Mouse (Mus musculus) heart, postnatal 14 days (tissue): Measurements from ENCODE around the gene Stpg2. TPM values are rescaled to one million over a fixed set of nuclear protein-coding genes. Genes with fewer than 3 reads are reported as not detected.
A peak's percentile ranks its signal among the peaks of the same experiment; 100 is the strongest.
"Not testable (repeated sequence)": the region's sequence is repeated elsewhere in the genome, so short reads cannot be mapped to it uniquely, and the experiment has no call there.

ENCODE experiments used
- DNase-seq, 2 experiments: peaks; one replicate each; pipeline ENCODE4 v3.0.0; 2021 to 2022
- intact Hi-C: fragments of 180-260 bp; cut with DNase I; formaldehyde crosslinking; loops from one replicate; pipeline ENCODE4 v1.15.1; 2025
- long read RNA-seq, 2 experiments: library from polyadenylated mRNA; stranded (forward); transcript quantifications; one replicate each; pipeline ENCODE4 v2.0.0; 2021
- total RNA-seq, 2 experiments: library from RNA; stranded (reverse); gene quantifications; 2 replicates each; pipeline ENCODE4 v1.2.3; 2021

The Stpg2 gene
- total RNA-seq: not detected
- long read RNA-seq, experiment 1: 0 reads
- long read RNA-seq, experiment 2: 0 reads

DNA sequence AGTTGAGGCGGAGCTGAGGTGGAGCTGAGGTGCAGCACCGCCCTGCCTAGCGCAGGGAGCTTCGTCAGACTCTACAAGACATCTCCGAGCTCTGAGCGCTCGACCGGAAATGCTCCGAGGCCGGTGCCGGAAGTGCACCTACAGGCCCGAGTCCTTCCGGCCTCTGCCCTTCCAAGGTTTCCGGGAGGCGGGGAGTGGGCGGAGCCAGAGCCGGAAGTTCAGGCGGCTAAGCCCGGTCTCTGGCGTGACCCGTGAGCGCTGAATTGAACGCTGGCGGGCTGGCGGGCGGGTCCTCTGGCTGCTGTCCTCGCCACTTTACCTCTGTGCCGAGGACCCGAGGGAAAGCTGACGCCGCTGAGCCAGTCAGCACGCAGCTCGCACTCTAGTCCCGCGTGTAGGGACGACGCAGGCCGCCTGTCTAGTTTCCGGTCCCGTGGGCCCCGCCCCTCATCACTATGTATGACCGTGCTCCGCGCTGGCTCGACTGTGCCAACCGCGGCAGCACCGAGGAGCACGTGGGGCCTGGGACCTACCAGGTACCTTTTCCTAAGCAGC is at the start of gene Stpg2:
Gene Stpg2 (plus strand): TSS at position 251 of the 555 bp plus-strand sequence.
- peak; percentile 84 to 91 for DNase-seq
- intact Hi-C loops: no loop called here

GRCm38 (mm10) chr3:139162146-139162545 is 43.3 kb upstream of the Stpg2 start:
- DNase-seq: peak in 1 of 2 experiments; percentile 7
- intact Hi-C loops: no loop called here

DNA sequence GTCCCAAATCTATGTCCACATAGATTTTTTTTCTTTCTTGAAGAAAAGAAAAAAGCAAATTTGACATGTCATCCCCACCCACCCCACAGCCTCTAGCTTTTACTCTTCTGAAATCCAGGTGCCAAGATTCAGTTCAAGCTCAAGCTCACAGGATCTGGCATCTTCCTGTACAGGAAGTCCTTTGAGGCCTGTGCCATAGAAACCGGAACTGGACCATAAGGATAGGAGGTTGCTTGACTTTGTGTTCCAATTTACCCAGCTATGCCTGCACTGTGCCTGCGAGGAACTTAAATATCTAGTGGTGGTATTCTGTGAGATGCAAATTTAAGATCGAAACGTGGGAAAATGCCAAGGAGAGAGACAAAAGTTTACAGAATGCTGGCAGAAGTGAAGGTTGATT is 42.8 kb upstream of the Stpg2 start:
- intact Hi-C loops: no loop called here
- DNase-seq: no peak

GRCm38 (mm10) chr3:139168510-139169269 is 36.8 kb upstream of the Stpg2 start:
- intact Hi-C loops: no loop called here
- DNase-seq: no peak

GRCm38 (mm10) chr3:139169740-139170139 is 35.8 kb upstream of the Stpg2 start:
- DNase-seq: no peak
- intact Hi-C loops: no loop called here

- intact Hi-C loops: no loop called here
- DNase-seq: no peak
These were observed 28.6 kb upstream of the Stpg2 start for GRCm38 (mm10) chr3:139176936-139177335.

DNA sequence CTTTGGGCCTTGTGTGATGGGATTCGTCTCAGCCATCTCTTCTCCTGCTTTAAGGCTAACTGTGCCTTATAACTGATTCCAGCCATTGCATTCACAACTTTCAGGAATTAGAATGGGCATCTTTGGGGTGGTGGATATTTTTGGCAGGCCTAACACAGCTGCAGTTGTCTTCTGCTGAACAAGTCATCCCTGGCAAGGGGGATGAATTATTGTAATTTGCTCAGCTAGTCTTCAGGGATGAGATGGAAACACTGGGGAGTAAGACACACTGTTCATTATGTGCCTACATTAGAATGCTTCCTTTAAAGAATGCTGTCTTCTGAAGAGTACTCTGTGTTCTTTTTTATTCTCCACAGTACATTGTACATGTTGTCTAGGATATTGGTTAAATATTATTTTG is 14.0 kb upstream of the Stpg2 start:
- intact Hi-C loops: no loop called here
- DNase-seq: no peak

- DNase-seq: no peak
- intact Hi-C loops: no loop called here
These were observed 11.6 kb upstream of the Stpg2 start for GRCm38 (mm10) chr3:139193917-139194316.

DNA sequence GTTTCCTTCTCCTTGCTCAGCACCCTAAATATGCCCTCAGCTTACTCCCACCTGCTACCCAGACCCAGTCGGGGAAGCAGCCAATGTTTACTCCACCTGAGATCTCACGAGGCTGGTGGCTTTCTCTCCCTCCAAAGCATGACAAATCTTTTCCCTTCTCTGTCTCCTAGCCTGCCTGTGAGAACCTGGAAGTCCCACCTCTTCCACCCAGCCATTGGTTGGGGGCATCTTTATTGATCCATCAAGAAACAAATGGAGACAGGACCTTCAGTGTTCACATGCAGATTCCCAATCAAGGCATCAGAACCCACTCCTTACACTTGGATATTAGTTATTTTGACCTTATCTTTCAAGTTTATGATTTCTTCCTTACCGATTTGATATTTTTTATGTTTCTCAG is 7.1 kb upstream of the Stpg2 start:
- DNase-seq: no peak
- intact Hi-C loops: no loop called here

DNA sequence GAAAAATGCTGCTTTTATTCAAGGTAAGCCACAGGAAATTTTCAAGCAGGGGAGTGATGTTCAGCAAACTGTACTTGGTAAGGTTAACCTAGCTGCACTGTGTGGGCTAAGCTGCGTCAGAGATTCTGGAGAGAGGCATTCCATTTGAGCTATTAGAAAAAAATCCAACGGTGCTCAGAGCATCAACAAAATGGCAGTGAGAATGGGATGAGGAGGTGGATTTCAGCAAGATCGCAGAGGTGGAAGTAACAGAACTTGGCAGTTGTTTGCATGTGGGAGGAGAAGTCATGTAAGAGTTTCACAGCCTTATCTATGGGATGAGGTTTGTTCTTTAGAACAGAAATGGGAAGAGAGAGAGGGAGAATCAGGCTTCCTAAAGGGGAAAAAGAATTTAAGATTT is 5.2 kb upstream of the Stpg2 start:
- no peak for DNase-seq
- intact Hi-C loops: no loop called here

GRCm38 (mm10) chr3:139216945-139217344 is 11.5 kb downstream of the Stpg2 start:
- intact Hi-C loops: no loop called here

DNA sequence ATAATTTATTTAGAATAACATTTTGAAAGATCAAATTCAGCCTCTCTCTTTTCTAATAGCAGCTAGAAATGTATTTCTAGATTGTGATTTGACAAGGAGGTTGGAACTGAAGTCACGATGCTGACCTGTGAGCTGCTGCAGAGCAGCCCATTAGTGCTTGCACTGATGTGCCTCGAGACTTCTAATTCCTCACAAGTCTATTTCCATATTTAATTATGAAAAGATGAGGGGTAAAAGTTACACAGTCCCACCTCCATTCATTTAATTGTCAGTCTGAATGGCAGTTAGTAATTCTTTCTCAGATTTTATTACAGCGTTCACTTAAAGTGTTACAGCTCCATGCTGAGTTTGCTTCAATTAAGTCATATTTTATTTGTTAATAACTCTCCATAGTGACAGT is 19.6 kb downstream of the Stpg2 start:
- DNase-seq: no peak
- intact Hi-C loops: no loop called here

More at GRCm38 (mm10) chr3:139216945-139217344, 11.5 kb downstream of the Stpg2 start:
- DNase-seq: no peak

- no peak for DNase-seq
- intact Hi-C loops: no loop called here
These were observed 21.3 kb downstream of the Stpg2 start for GRCm38 (mm10) chr3:139226811-139227210.

- intact Hi-C loops: no loop called here
- no peak for DNase-seq
These were observed 39.7 kb downstream of the Stpg2 start for GRCm38 (mm10) chr3:139245219-139245618.

- intact Hi-C loops: no loop called here
- DNase-seq: no peak
These were observed 41.0 kb downstream of the Stpg2 start for GRCm38 (mm10) chr3:139246508-139246907.

DNA sequence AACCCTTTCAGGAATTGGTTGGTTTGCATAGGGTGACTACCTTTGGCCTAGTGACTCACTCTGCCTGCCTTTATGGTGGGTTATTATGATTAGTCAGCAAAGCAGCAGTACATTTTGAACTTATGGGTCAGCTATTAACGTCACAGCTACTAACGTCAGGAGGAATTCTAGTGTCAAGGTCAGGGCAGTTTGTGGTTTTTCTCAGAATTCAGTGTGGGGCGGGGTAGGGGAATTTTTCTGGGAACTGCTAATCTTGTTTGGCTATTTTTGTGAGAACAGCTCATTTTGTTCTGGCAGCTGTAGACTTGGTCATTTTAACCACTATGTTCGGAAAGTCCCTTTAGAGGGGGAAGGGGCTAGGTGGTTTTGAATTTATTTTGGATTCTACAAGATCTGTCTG is 56.9 kb downstream of the Stpg2 start:
- intact Hi-C loops, DNase-seq: not testable (repeated sequence)

DNA sequence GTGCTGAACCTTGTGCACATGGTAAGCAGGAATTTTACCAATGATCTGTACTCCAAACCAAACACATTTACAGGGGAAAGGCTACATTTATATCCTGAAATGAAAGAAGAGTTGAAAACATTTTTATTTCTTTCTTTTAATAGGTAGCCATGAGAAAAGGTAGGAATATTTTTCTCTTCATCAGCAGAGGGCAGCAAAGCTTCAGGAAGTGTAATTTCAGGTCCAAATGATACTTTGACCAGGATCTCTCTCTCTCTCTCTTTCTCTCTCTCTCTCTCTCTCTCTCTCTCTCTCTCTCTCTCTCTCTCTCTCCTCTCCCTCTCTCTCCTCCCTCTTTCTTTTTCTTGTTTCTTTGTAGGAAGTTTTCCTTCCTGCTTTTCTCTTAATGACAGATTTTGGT is 92.4 kb downstream of the Stpg2 start:
- peak in 1 of 2 experiments; percentile 13 for DNase-seq
- intact Hi-C loops: no loop called here

GRCm38 (mm10) chr3:139308078-139308809 is 102.8 kb downstream of the Stpg2 start:
- intact Hi-C loops: no loop called here
- peak in 1 of 2 experiments; percentile 3 for DNase-seq

DNA sequence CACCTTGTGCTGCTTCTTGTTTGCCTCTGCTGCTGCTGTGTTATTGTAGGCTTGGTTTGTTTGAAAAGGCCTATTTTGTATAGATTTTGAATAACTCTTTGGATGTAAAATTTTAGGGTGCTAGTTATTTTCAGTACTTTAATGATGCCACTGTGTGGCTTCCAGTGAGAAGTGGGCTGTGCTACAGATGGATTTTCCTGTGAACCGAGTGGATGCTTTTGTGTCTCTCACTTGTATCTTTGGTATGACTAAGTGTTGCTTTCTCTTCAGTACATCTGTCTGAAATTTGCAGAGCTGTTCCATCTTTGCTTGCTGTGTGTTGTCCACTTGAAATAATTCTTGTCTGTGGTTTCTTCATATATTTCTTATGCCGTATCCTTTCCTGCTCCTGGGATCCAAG is 106.2 kb downstream of the Stpg2 start:
- intact Hi-C loops: no loop called here
- no peak for DNase-seq

GRCm38 (mm10) chr3:139380494-139380893 is 175.0 kb downstream of the Stpg2 start:
- intact Hi-C loops: no loop called here
- DNase-seq: no peak

GRCm38 (mm10) chr3:139397077-139397865 is 191.8 kb downstream of the Stpg2 start:
- no peak for DNase-seq
- intact Hi-C loops: no loop called here
